Mouse (Mus musculus): ENCODE data around the gene Xxylt1. TPM values are rescaled to one million over a fixed set of nuclear protein-coding genes. Genes with fewer than 3 reads are reported as not detected.

The Xxylt1 gene
- total and polyA plus RNA-seq, 3 experiments, result 12.8 to 164 (median 26.6) TPM

GRCm38 (mm10) chr16:31008326-31008725, 72.9 kb downstream of the Xxylt1 start:
- no peak overlapping the region for H3K27ac ChIP-seq (ENCODE audit: control insufficient read depth, low read depth, low read length)
- H3K9ac ChIP-seq (ENCODE audit: control insufficient read depth, low read depth, low read length, poor library complexity, severe bottlenecking), result no peak overlapping the region
- TF ChIP-seq NELFE (IDR thresholded peaks at IDR 0.05; ENCODE audit: low read depth, low read length), result no peak
- TF ChIP-seq GATA1 (IDR thresholded peaks at IDR 0.05; ENCODE audit: low read depth, low read length), result no peak
- no peak for TF ChIP-seq POLR2A (IDR thresholded peaks at IDR 0.05; ENCODE audit: control insufficient read depth in 1 of 2, insufficient read depth in 1 of 2, low read depth in 1 of 2, low read length in 2 of 2, poor library complexity in 1 of 2)
- no peak for TF ChIP-seq TAL1 (IDR thresholded peaks at IDR 0.05; ENCODE audit: low read length)
- no peak for TF ChIP-seq JUND (IDR thresholded peaks at IDR 0.05; ENCODE audit: low read depth, low read length)
- TF ChIP-seq TCF12 (IDR thresholded peaks at IDR 0.05; ENCODE audit: low read depth, low read length), result no peak
- no peak overlapping the region for H3K4me3 ChIP-seq (ENCODE audit: control insufficient read depth in 1 of 2, insufficient read depth in 1 of 2, low read depth in 2 of 2, low read length in 2 of 2)
- DNase-seq (ENCODE audit: low read depth, low spot score), result no peak
- no peaks in the 10 kb centered on the region for H3K36me3 ChIP-seq (ENCODE audit: control insufficient read depth in 1 of 2, insufficient read depth in 2 of 2, low read length in 2 of 2)
- no peaks in the 10 kb centered on the region for H3K9me3 ChIP-seq (replicated peaks; ENCODE audit: insufficient read depth, low read length)
- no peaks in the 10 kb centered on the region for H3K27me3 ChIP-seq (ENCODE audit: control insufficient read depth in 1 of 2, insufficient read depth in 2 of 2, low read length in 2 of 2)
- no peaks in the 10 kb centered on the region for H3K4me1 ChIP-seq (ENCODE audit: control insufficient read depth in 1 of 2, insufficient read depth in 2 of 2, low read length in 2 of 2)
- H3K79me2 ChIP-seq (ENCODE audit: control insufficient read depth, insufficient read depth, low read length, poor library complexity), result no peaks in the 10 kb centered on the region

GRCm38 (mm10) chr16:31007582-31007981, 73.7 kb downstream of the Xxylt1 start:
- H3K27me3 ChIP-seq (ENCODE audit: control insufficient read depth in 1 of 2, insufficient read depth in 2 of 2, low read length in 2 of 2), result no peaks in the 10 kb centered on the region
- no peak overlapping the region for H3K4me3 ChIP-seq (ENCODE audit: control insufficient read depth in 1 of 2, insufficient read depth in 1 of 2, low read depth in 2 of 2, low read length in 2 of 2)
- no peak overlapping the region for H3K27ac ChIP-seq (ENCODE audit: control insufficient read depth, low read depth, low read length)
- H3K9me3 ChIP-seq (replicated peaks; ENCODE audit: insufficient read depth, low read length), result no peaks in the 10 kb centered on the region
- H3K4me1 ChIP-seq (ENCODE audit: control insufficient read depth in 1 of 2, insufficient read depth in 2 of 2, low read length in 2 of 2), result no peaks in the 10 kb centered on the region
- H3K79me2 ChIP-seq (ENCODE audit: control insufficient read depth, insufficient read depth, low read length, poor library complexity), result no peaks in the 10 kb centered on the region
- no peak overlapping the region for H3K9ac ChIP-seq (ENCODE audit: control insufficient read depth, low read depth, low read length, poor library complexity, severe bottlenecking)
- H3K36me3 ChIP-seq (ENCODE audit: control insufficient read depth in 1 of 2, insufficient read depth in 2 of 2, low read length in 2 of 2), result no peaks in the 10 kb centered on the region
- TF ChIP-seq TCF12 (IDR thresholded peaks at IDR 0.05; ENCODE audit: low read depth, low read length) (no peak), ZMIZ1 (IDR thresholded peaks at IDR 0.05; ENCODE audit: low read depth, low read length) (no peak), POLR2A (IDR thresholded peaks at IDR 0.05; ENCODE audit: control insufficient read depth in 1 of 2, insufficient read depth in 1 of 2, low read depth in 1 of 2, low read length in 2 of 2, poor library complexity in 1 of 2) (no peak), ZKSCAN1 (IDR thresholded peaks at IDR 0.05; ENCODE audit: low read depth, low read length) (no peak), POLR2AphosphoS5 (IDR thresholded peaks at IDR 0.05; ENCODE audit: borderline replicate concordance, low read depth, low read length) (no peak), SMC3 (IDR thresholded peaks at IDR 0.05; ENCODE audit: low read depth, low read length) (no peak), CHD2 (IDR thresholded peaks at IDR 0.05; ENCODE audit: low read length) (no peak), POLR2AphosphoS2 (IDR thresholded peaks at IDR 0.05; ENCODE audit: low read length) (no peak), KAT2A (conservative IDR thresholded peaks at IDR 0.05; ENCODE audit: low read depth, low read length) (no peak), GATA1 (IDR thresholded peaks at IDR 0.05; ENCODE audit: low read depth, low read length) (no peak), TBP (IDR thresholded peaks at IDR 0.05; ENCODE audit: low read depth, low read length) (no peak), USF1 (IDR thresholded peaks at IDR 0.05; ENCODE audit: low read depth, low read length) (no peak), RCOR1 (IDR thresholded peaks at IDR 0.05; ENCODE audit: low read depth, low read length) (no peak), RAD21 (IDR thresholded peaks at IDR 0.05; ENCODE audit: low read depth, low read length) (no peak), NELFE (IDR thresholded peaks at IDR 0.05; ENCODE audit: low read depth, low read length) (no peak), MAFK (IDR thresholded peaks at IDR 0.05; ENCODE audit: borderline replicate concordance, low read depth, low read length) (no peak), TAL1 (IDR thresholded peaks at IDR 0.05; ENCODE audit: low read length) (no peak), MEF2A (IDR thresholded peaks at IDR 0.05; ENCODE audit: extremely low read depth, insufficient replicate concordance, low read depth, low read length, poor library complexity, severe bottlenecking) (no peak)
- DNase-seq (ENCODE audit: low read depth, low spot score), result no peak

Measured in MEL (cell line).